Mouse (Mus musculus) E14TG2a.4 (cell line): ENCODE data around the gene Ranbp6.

ENCODE experiments used
- CTCF ChIP-seq: conservative IDR thresholded peaks from 2 replicates; pipeline ENCODE4 v1.5.1; 2014; ENCODE audit warnings: low read length
- NANOG ChIP-seq: IDR thresholded peaks from 2 replicates; pipeline ENCODE4 v1.6.1; 2014; ENCODE audit warnings: borderline replicate concordance, low read length, mixed read lengths
- POU5F1 ChIP-seq: IDR thresholded peaks from 2 replicates; pipeline ENCODE4 v1.6.1; 2014; ENCODE audit warnings: low read length, borderline replicate concordance

- TF ChIP-seq CTCF = no peak
- no peak for TF ChIP-seq POU5F1
- no peak for TF ChIP-seq NANOG
These were observed 7.5 kb downstream of the Ranbp6 start for GRCm38 (mm10) chr19:29805101-29805916.
